Comparison of ENCODE assay signal across 8 mouse cellular contexts in genomic region chr8:71628396-71629095, GRCm38 (mm10). TPM values are rescaled to one million over a fixed set of nuclear protein-coding genes. Genes with fewer than 3 reads are reported as not detected.
DNase-seq lines count a peak whose midpoint lies in the region; ATAC-seq lines count a peak whose summit lies in the region.

No protein-coding gene starts in this region.

- H3K9me3 ChIP-seq in megakaryocyte, embryonic 14.5 days, result peaks cover 2% of the 10 kb centered on the region
- H3K9me3 ChIP-seq in forebrain, embryonic 11.5 days (ENCODE audit: control insufficient read depth, low read length), result peaks cover 3% of the 10 kb centered on the region; the same call in 1 of the 2 replicates
- H3K9me3 ChIP-seq in liver, embryonic 11.5 days (ENCODE audit: control insufficient read depth, low read length), result no peaks in the 10 kb centered on the region

- no peak overlapping the region for H3K27ac ChIP-seq in forebrain, embryonic 11.5 days (ENCODE audit: low read depth, low read length)
- H3K27ac ChIP-seq in liver, embryonic 11.5 days (ENCODE audit: low read depth, low read length), result no peak overlapping the region

- peak overlapping the region; percentile 94 for H3K4me3 ChIP-seq in megakaryocyte, embryonic 14.5 days (replicated peaks)
- peak overlapping the region; percentile 44 for H3K4me3 ChIP-seq in forebrain, embryonic 11.5 days (ENCODE audit: low read depth, low read length)
- peak overlapping the region; percentile 59 for H3K4me3 ChIP-seq in liver, embryonic 11.5 days (ENCODE audit: low read depth, low read length)

- H3K4me2 ChIP-seq in forebrain, embryonic 11.5 days (ENCODE audit: low read depth, low read length, severe bottlenecking), result peak overlapping the region; percentile 94
- H3K4me2 ChIP-seq in liver, embryonic 11.5 days, result peak overlapping the region; percentile 93

- ATAC-seq in megakaryocyte, adult 5-6 weeks (ENCODE audit: poor library complexity, severe bottlenecking), result no peak
- no peak for ATAC-seq in forebrain, embryonic 11.5 days (replicated peaks; ENCODE audit: low FRiP score)
- ATAC-seq in liver, embryonic 11.5 days (replicated peaks; ENCODE audit: low FRiP score), result no peak

- WGBS in forebrain, embryonic 11.5 days, result 8% methylated on average over 16 of the region's 16 CpGs
- 6% methylated on average over 16 of the region's 16 CpGs for WGBS in liver, embryonic 11.5 days

- no peaks in the 10 kb centered on the region for H3K27me3 ChIP-seq in megakaryocyte, embryonic 14.5 days (replicated peaks)
- H3K27me3 ChIP-seq in forebrain, embryonic 11.5 days (ENCODE audit: control insufficient read depth, insufficient read depth, low read length), result peaks cover 13% of the 10 kb centered on the region
- peaks cover 27% of the 10 kb centered on the region for H3K27me3 ChIP-seq in liver, embryonic 11.5 days (replicated peaks; ENCODE audit: control insufficient read depth, insufficient read depth, low read length)
- no peaks in the 10 kb centered on the region for H3K27me3 ChIP-seq in splenic B cell, adult 2 months (ENCODE audit: control insufficient read depth, insufficient read depth, low read length, poor library complexity, severe bottlenecking)

- H3K9ac ChIP-seq in forebrain, embryonic 11.5 days (ENCODE audit: low read length), result peak overlapping the region; percentile 66
- peak overlapping the region; percentile 60 for H3K9ac ChIP-seq in liver, embryonic 11.5 days (ENCODE audit: low read depth, low read length)

- no peak for DNase-seq in forebrain, embryonic 11.5 days (ENCODE audit: low spot score)
- DNase-seq in liver, embryonic 11.5 days (ENCODE audit: low spot score), result no peak
- peak; percentile 38 for DNase-seq in splenic B cell, adult 2 months (ENCODE audit: low read depth, low spot score)
- no peak for DNase-seq in embryo, embryonic 10 days (ENCODE audit: low spot score)
- no peak for DNase-seq in adrenal gland, postnatal 4 days (ENCODE audit: low spot score in 2 of 2)
- no peak for DNase-seq in cerebellum, adult 11-12 months

- H3K36me3 ChIP-seq in megakaryocyte, embryonic 14.5 days (replicated peaks; ENCODE audit: low read length), result peaks cover 38% of the 10 kb centered on the region
- H3K36me3 ChIP-seq in forebrain, embryonic 11.5 days (ENCODE audit: control insufficient read depth, insufficient read depth, low read length), result peaks cover 1% of the 10 kb centered on the region
- H3K36me3 ChIP-seq in liver, embryonic 11.5 days (ENCODE audit: control insufficient read depth, insufficient read depth, low read length), result peaks cover 10% of the 10 kb centered on the region
- no peaks in the 10 kb centered on the region; the same call in 1 of the 2 replicates for H3K36me3 ChIP-seq in splenic B cell, adult 2 months (ENCODE audit: control insufficient read depth, insufficient read depth, low read length, poor library complexity, severe bottlenecking)

- H3K4me1 ChIP-seq in megakaryocyte, embryonic 14.5 days, result peaks cover 79% of the 10 kb centered on the region
- peaks cover 3% of the 10 kb centered on the region; the same call in 1 of the 2 replicates for H3K4me1 ChIP-seq in forebrain, embryonic 11.5 days (replicated peaks; ENCODE audit: control insufficient read depth, insufficient read depth, low read length)
- peaks cover 22% of the 10 kb centered on the region for H3K4me1 ChIP-seq in liver, embryonic 11.5 days (replicated peaks; ENCODE audit: control insufficient read depth, insufficient read depth, low read length)

RNA-seq across cellular contexts. Expression of gene Colgalt1, which starts 17.7 kb away (rescaled TPM):
- polyA plus RNA-seq in megakaryocyte, embryonic 14.5 days (2012; ENCODE audit: insufficient read depth, low replicate concordance), result 14.0 and 14.8 TPM in 2 replicates
- 46.8 and 51.2 TPM in 2 replicates for total RNA-seq in megakaryocyte, adult 5-6 weeks (2015)
- total RNA-seq in megakaryocyte, adult 5-6 weeks (2017), result 54.8 and 56.8 TPM in 2 replicates
- 41.8 and 48.6 TPM in 2 replicates for polyA plus RNA-seq in forebrain, embryonic 11.5 days (2014; fragmentation: Nextera tagmentation; extraction: Ambion mirVana)
- polyA plus RNA-seq in liver, embryonic 11.5 days (2014; fragmentation: Nextera tagmentation; extraction: Ambion mirVana), result 45.2 and 45.4 TPM in 2 replicates
- 10 to 100 TPM; 74.6 to 78.2 TPM for total RNA-seq in adrenal gland, postnatal 4 days (2021)

RNA-seq across cellular contexts. Expression of gene Fam129c, which starts 31.1 kb away (rescaled TPM):
- polyA plus RNA-seq in megakaryocyte, embryonic 14.5 days (2012; ENCODE audit: insufficient read depth, low replicate concordance), result 2.5 and 27.1 TPM in 2 replicates
- 4.6 and 4.8 TPM in 2 replicates for total RNA-seq in megakaryocyte, adult 5-6 weeks (2015)
- total RNA-seq in megakaryocyte, adult 5-6 weeks (2017), result 3.6 and 8.6 TPM in 2 replicates
- polyA plus RNA-seq in forebrain, embryonic 11.5 days (2014; fragmentation: Nextera tagmentation; extraction: Ambion mirVana), result 3.2 and 4.3 TPM in 2 replicates
- polyA plus RNA-seq in liver, embryonic 11.5 days (2014; fragmentation: Nextera tagmentation; extraction: Ambion mirVana), result 0.88 and 3.8 TPM in 2 replicates
- total RNA-seq in adrenal gland, postnatal 4 days (2021), result 1 to 10 TPM; 3.4 to 4.3 TPM

RNA-seq across cellular contexts. Expression of gene Pgls, which starts 36.6 kb away (rescaled TPM):
- polyA plus RNA-seq in megakaryocyte, embryonic 14.5 days (2012; ENCODE audit: insufficient read depth, low replicate concordance), result 330 and 634 TPM in 2 replicates
- 65.1 and 73.6 TPM in 2 replicates for total RNA-seq in megakaryocyte, adult 5-6 weeks (2015)
- 50.5 and 78.3 TPM in 2 replicates for total RNA-seq in megakaryocyte, adult 5-6 weeks (2017)
- 218 and 238 TPM in 2 replicates for polyA plus RNA-seq in forebrain, embryonic 11.5 days (2014; fragmentation: Nextera tagmentation; extraction: Ambion mirVana)
- polyA plus RNA-seq in liver, embryonic 11.5 days (2014; fragmentation: Nextera tagmentation; extraction: Ambion mirVana), result 200 TPM in 2 replicates
- 100 to 1,000 TPM; 136 to 144 TPM for total RNA-seq in adrenal gland, postnatal 4 days (2021)

RNA-seq across cellular contexts. Expression of gene Unc13a, which starts 43.0 kb away (rescaled TPM):
- polyA plus RNA-seq in megakaryocyte, embryonic 14.5 days (2012; ENCODE audit: insufficient read depth, low replicate concordance), result 8.9 and 10.8 TPM in 2 replicates
- total RNA-seq in megakaryocyte, adult 5-6 weeks (2015), result 0.11 TPM in 1 of 2 replicates, not detected in the other
- 1.1 TPM in 1 of 2 replicates, not detected in the other for total RNA-seq in megakaryocyte, adult 5-6 weeks (2017)
- 6.5 and 6.6 TPM in 2 replicates for polyA plus RNA-seq in forebrain, embryonic 11.5 days (2014; fragmentation: Nextera tagmentation; extraction: Ambion mirVana)
- 0.41 and 0.45 TPM in 2 replicates for polyA plus RNA-seq in liver, embryonic 11.5 days (2014; fragmentation: Nextera tagmentation; extraction: Ambion mirVana)
- total RNA-seq in adrenal gland, postnatal 4 days (2021), result 10 to 100 TPM; 11.7 to 12.9 TPM

RNA-seq across cellular contexts. Expression of gene Jak3, which starts 47.5 kb away (rescaled TPM):
- 209 and 434 TPM in 2 replicates for polyA plus RNA-seq in megakaryocyte, embryonic 14.5 days (2012; ENCODE audit: insufficient read depth, low replicate concordance)
- total RNA-seq in megakaryocyte, adult 5-6 weeks (2015), result 4.8 and 5.0 TPM in 2 replicates
- total RNA-seq in megakaryocyte, adult 5-6 weeks (2017), result 2.6 and 5.2 TPM in 2 replicates
- polyA plus RNA-seq in forebrain, embryonic 11.5 days (2014; fragmentation: Nextera tagmentation; extraction: Ambion mirVana), result 2.3 TPM in 2 replicates
- polyA plus RNA-seq in liver, embryonic 11.5 days (2014; fragmentation: Nextera tagmentation; extraction: Ambion mirVana), result 10.1 and 11.0 TPM in 2 replicates
- 10 to 100 TPM; 17.7 to 19.3 TPM for total RNA-seq in adrenal gland, postnatal 4 days (2021)

Comparison
In these comparisons a context has a peak if more than half of its experiments do, and no peak if none do; other contexts are left out.
1. H3K4me3 ChIP-seq: peak in every context shown above with its lines; median percentile 94 in megakaryocyte, embryonic 14.5 days; 59 in liver, embryonic 11.5 days; 44 in forebrain, embryonic 11.5 days.